Comparison of ENCODE assay signal across 18 mouse cellular contexts in the genomic region with DNA sequence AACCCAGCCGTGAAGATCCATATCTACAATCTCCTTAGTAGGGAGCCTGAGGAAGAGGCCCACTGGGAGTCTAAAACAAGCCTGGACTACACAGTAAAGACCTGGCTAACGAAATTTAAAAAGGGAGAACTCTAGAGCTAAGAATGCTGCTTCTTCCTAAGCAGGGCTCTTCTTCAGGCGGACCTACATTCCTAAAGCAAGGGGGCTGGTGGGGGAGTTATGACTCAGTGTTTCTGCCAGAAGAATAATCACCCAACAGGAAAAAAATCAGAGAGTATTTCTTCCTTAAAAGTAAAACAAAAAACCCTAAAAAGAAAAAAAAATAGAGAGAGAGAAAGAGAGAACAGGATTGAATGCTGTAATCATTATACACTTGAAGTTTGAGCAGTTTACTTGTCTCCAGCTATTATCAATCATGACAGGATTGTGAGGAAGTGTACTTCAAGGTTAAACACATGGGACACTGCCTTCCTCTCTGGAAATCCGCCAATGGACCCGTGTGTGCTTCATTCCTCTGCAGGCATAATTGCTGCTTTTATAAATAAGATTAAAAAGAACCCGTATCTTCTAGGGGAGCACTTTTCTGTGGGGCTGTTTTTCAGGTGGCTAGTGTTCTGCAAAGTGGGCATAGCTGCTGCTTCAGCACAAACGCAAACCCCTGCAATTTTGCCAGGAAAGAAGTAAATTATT.
DNase-seq lines count a peak whose midpoint lies in the region; ATAC-seq lines count a peak whose summit lies in the region.
"Had no signal": no experiment of that assay in that cellular context is flagged by ENCODE, and none has a peak within 500 bp of the region (broad histone marks: within the 10 kb centered on the region; RNA-seq: fewer than 3 reads in every experiment).

No protein-coding gene starts in this region.

- no peak overlapping the region for H3K9ac ChIP-seq in kidney, embryonic 16.5 days (replicated peaks; ENCODE audit: low read length)
- H3K9ac ChIP-seq in heart, embryonic 11.5 days (ENCODE audit: low read depth, low read length): no peak overlapping the region
- H3K9ac ChIP-seq: embryonic facial prominence, embryonic 12.5 days; forebrain, embryonic 15.5 days; heart, embryonic 15.5 days; hindbrain, embryonic 12.5 days; liver, embryonic 13.5 days had no signal

- H3K27ac ChIP-seq in kidney, embryonic 16.5 days (ENCODE audit: low read length): no peak overlapping the region
- H3K27ac ChIP-seq in heart, embryonic 11.5 days (ENCODE audit: low read depth, low read length): no peak overlapping the region
- H3K27ac ChIP-seq: embryonic facial prominence, embryonic 12.5 days; forebrain, embryonic 15.5 days; gastrocnemius, adult 2 months; heart, embryonic 15.5 days; hindbrain, embryonic 12.5 days; liver, embryonic 13.5 days had no signal

- H3K4me3 ChIP-seq in kidney, embryonic 16.5 days (ENCODE audit: low read length): no peak overlapping the region
- H3K4me3 ChIP-seq in heart, embryonic 11.5 days (ENCODE audit: low read depth, low read length): no peak overlapping the region
- H3K4me3 ChIP-seq: embryonic facial prominence, embryonic 12.5 days; forebrain, embryonic 15.5 days; gastrocnemius, adult 2 months; heart, embryonic 15.5 days; hindbrain, embryonic 12.5 days; liver, embryonic 13.5 days had no signal

- H3K4me2 ChIP-seq in kidney, embryonic 16.5 days (replicated peaks; ENCODE audit: low read depth, low read length): no peak overlapping the region
- no peak overlapping the region for H3K4me2 ChIP-seq in heart, embryonic 11.5 days
- H3K4me2 ChIP-seq: embryonic facial prominence, embryonic 12.5 days; forebrain, embryonic 15.5 days; heart, embryonic 15.5 days; hindbrain, embryonic 12.5 days; liver, embryonic 13.5 days had no signal

- no peaks in the 10 kb centered on the region for H3K9me3 ChIP-seq in kidney, embryonic 16.5 days (ENCODE audit: low read length)
- H3K9me3 ChIP-seq in heart, embryonic 11.5 days (replicated peaks; ENCODE audit: control insufficient read depth, low read length): no peaks in the 10 kb centered on the region
- H3K9me3 ChIP-seq: embryonic facial prominence, embryonic 12.5 days; forebrain, embryonic 15.5 days; heart, embryonic 15.5 days; hindbrain, embryonic 12.5 days; liver, embryonic 13.5 days had no signal

- no peaks in the 10 kb centered on the region for H3K27me3 ChIP-seq in kidney, embryonic 16.5 days (ENCODE audit: insufficient read depth, low read length)
- H3K27me3 ChIP-seq in heart, embryonic 11.5 days (ENCODE audit: control insufficient read depth, insufficient read depth, low read length): no peaks in the 10 kb centered on the region
- H3K27me3 ChIP-seq: embryonic facial prominence, embryonic 12.5 days; forebrain, embryonic 15.5 days; heart, embryonic 15.5 days; hindbrain, embryonic 12.5 days; liver, embryonic 13.5 days had no signal

- DNase-seq in kidney, adult 18-20 months: peak; percentile 2
- peak; percentile 18 for DNase-seq in adrenal gland, postnatal 10 days
- DNase-seq in brain, adult 2 months (ENCODE audit: low read depth, low spot score): peak; percentile 63
- DNase-seq in kidney, postnatal 10 days: peak; percentile 9
- DNase-seq in left cerebral cortex, adult 11 months (ENCODE audit: low spot score): no peak
- DNase-seq: cerebellum, postnatal 14 days; gastrocnemius, adult 2 months; heart, adult 11 months; liver, embryonic 13.5 days; thymus, postnatal 14 days had no signal

- H3K36me3 ChIP-seq in kidney, embryonic 16.5 days (ENCODE audit: insufficient read depth, low read length): no peaks in the 10 kb centered on the region
- H3K36me3 ChIP-seq in heart, embryonic 11.5 days (ENCODE audit: control insufficient read depth, insufficient read depth, low read length): no peaks in the 10 kb centered on the region
- H3K36me3 ChIP-seq: embryonic facial prominence, embryonic 12.5 days; forebrain, embryonic 15.5 days; heart, embryonic 15.5 days; hindbrain, embryonic 12.5 days; liver, embryonic 13.5 days had no signal

- WGBS in kidney, embryonic 16.5 days: 34% methylated on average over 7 of the region's 7 CpGs
- 50% methylated on average over 7 of the region's 7 CpGs for WGBS in heart, embryonic 11.5 days (ENCODE audit: insufficient replicate concordance)

- H3K4me1 ChIP-seq in kidney, embryonic 16.5 days (ENCODE audit: insufficient read depth, low read length): peaks cover 9% of the 10 kb centered on the region; the same call in 1 of the 2 replicates
- no peaks in the 10 kb centered on the region for H3K4me1 ChIP-seq in heart, embryonic 11.5 days (ENCODE audit: control insufficient read depth, insufficient read depth, low read length)
- H3K4me1 ChIP-seq: forebrain, embryonic 15.5 days; heart, embryonic 15.5 days; hindbrain, embryonic 12.5 days; liver, embryonic 13.5 days had no signal

- ATAC-seq in kidney, embryonic 16.5 days (ENCODE audit: low FRiP score, low TSS enrichment): no peak
- no peak for ATAC-seq in heart, embryonic 11.5 days (replicated peaks; ENCODE audit: insufficient number of reproducible peaks, low FRiP score, low TSS enrichment)
- ATAC-seq: CD4-positive, CD25-positive, alpha-beta regulatory T cell, adult 4 months; forebrain, embryonic 15.5 days; intestine, embryonic 16.5 days had no signal
